Mouse (Mus musculus) heart, adult 2 months (tissue): ENCODE data around the gene Nrp2.

Source experiments
- CTCF ChIP-seq: fragments of 200-600 bp; IDR thresholded peaks from 2 replicates; pipeline ENCODE4 v1.8.1; 2022; ENCODE audit warnings: antibody characterized with exemption, mild to moderate bottlenecking, moderate library complexity
- EP300 ChIP-seq: fragments of 200-500 bp; IDR thresholded peaks from 2 replicates; pipeline ENCODE4 v1.6.1; 2011; ENCODE audit warnings: low read depth, low read length, control low read depth; ENCODE audit not compliant: insufficient read depth
- POLR2A ChIP-seq: fragments of 200-500 bp; IDR thresholded peaks from 2 replicates; pipeline ENCODE4 v1.6.1; 2011; ENCODE audit warnings: mild to moderate bottlenecking, low read depth, low read length, control low read depth; ENCODE audit not compliant: insufficient read depth

- TF ChIP-seq CTCF: no peak
- no peak for TF ChIP-seq EP300
- TF ChIP-seq POLR2A: no peak
Observed at GRCm38 (mm10) chr1:62743064-62743694, 40.1 kb downstream of the Nrp2 start.
